Mouse (Mus musculus) telencephalon, adult 2 months (tissue): Measurements from ENCODE around the gene Psmd6.

Source experiments
- DNase-seq: peaks from one replicate; pipeline ENCODE4 v3.0.0-alpha.2; 2011; ENCODE audit warnings: low read depth, low spot score

Gene Psmd6

DNA sequence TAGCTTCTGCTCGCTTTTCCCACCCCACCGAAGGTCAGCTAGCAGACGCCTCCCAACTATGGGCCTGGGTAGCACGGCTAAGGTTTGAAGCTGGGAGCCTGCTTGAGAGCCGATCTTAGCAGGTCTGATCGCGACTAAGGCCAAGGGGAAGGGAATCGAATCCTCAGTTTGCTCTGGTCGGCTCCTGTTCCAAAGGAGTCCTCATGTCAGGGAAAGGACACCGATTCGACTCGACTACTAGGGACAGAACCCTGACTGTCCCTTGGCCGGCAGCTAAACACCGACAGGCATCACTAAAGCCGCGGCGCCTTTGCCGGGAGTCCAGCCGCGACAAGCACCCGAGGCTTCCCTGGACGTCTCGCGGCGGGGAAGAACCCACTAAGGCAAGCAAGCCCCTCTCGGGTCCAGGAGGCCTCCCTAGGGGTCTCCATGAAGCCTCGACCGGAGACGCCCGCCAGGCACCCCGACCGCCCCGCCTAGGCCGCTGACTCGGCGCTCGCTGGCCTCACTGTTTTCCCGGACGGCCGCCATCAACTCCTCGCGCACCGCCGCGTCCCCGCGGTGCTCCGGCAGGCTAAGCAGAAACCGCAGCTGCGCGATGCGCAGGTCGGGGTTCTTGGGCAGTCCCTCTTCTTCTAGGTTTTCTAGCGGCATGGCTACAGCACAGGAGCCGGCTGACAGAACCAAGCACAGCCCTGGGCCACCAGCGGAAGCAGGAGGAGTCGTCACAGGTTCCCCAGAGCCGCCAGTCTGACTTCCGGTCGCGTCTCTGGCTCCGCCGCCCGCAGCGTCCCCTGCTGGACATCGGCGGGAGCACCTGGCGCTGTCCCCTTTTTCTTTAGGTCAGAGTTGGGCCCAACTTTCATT, at the start of gene Psmd6:
Gene Psmd6 (minus strand): TSS at position 755 of the 867 bp plus-strand sequence.
- peak; percentile 78 for DNase-seq

DNA sequence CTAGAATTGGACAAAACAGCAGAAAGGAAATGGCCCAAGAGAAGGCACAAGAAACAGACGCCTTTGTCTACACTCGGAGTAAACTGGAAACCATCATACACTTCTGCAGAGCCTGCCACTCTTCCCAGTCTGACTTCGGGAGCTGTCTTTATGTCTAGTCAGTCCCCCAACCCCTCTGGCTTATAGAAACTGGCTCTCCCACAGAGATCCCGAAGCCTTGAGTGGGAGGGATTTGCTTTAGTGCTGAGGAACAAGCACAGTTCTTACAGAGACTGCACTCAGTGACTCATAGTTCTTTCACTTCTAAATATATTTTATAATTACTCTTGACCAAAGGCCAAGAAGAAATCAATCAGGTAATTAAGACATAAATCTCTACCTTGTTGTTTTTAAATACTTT, 10.1 kb downstream of the Psmd6 start:
- peak; percentile 40 for DNase-seq

DNA sequence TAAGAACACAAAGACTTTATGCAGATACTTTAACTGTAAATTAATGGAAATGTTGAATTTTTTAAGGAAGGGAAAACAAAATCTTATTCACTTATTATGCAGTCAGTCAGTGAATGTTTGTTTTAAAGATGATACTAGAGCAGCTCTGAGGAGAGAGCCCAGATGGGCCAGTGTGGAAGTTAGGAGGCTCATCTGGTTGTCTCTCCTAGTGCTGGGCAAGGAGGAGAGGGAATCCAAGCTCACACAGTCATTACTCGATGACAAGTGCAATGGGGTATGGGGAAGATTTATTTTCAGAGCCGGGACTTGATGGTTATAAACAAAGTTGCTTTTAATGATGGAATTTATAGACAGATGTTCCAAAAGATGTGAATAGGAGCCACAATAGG, 15.9 kb downstream of the Psmd6 start:
- DNase-seq, result no peak

DNA sequence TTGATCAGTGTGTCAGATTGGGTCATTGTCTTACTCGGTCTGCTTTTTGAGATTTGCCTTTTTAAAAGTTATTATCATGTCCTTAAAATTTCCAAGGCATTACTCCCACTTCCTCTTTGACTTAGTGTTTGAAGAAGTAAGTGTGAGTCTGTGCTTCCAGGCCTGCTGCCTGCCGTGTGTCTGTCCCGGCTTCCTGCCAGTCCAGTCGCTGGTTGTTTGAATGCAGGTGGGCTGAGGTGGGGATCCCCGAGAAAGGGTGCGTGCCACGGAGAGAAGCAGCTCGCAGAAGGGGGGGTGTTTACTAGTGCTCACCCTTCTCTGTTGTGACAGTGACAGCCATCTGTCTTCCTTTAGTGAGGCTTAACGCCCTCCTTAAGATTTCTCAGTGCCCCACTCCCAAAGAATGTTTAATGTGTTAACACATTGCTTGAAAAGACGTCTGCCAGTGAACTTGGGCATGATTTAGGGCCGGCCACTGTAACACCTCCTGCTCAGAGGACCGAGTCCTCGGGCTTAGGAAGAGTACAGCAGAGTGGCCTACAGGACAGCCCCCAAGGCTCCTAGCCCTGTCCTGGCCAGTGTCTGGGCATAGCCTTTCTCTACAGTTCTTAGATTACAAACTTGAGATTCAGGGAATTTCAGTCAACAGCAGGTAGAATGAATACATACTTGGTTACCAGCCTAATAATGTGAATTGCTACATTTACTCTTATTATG, 16.4 kb downstream of the Psmd6 start:
- no peak for DNase-seq

DNA sequence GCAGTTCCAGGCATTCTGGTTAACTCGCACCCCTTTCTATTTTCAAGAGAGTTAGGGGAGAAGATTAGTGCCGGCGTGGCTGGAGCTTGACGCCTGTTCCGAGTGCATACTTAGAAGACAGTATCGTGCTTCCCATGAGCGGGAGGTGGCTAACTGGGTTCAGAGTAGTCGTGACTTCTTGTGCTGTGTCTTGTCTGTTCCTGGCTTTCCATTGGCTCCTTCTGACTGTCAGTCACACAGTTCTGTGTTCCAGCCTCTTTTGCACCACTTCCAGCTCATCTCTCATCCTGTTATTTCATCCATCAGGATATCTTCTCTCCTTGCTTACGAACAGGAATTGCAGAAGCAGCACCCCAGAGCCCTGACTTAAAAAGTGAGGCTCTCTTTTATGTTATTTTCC, 19.5 kb downstream of the Psmd6 start:
- DNase-seq, result no peak

DNA sequence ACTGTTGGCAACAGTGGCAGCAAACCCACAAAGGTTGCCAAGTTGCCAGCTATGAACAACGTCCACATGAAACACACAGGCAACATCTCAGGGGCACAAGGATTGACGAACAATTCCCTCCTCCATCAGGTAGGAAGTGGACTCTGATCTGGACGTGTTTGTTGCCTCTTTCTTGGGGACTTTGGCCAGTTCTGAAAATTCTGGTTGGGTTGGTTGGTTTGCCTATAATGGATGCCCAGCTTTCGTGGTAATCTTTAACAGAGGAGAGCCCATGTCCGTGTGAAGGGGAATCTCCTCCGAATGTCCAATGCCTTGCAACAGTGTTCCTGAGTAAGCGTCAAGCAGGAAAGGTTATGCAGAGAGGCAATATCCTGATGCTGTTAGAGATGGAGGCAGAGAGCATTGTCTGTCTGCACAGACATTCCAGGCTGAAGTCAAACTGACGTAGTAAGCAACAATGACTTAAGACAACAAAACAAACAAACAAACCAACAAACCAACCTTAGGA, 20.0 kb downstream of the Psmd6 start:
- DNase-seq, result no peak

DNA sequence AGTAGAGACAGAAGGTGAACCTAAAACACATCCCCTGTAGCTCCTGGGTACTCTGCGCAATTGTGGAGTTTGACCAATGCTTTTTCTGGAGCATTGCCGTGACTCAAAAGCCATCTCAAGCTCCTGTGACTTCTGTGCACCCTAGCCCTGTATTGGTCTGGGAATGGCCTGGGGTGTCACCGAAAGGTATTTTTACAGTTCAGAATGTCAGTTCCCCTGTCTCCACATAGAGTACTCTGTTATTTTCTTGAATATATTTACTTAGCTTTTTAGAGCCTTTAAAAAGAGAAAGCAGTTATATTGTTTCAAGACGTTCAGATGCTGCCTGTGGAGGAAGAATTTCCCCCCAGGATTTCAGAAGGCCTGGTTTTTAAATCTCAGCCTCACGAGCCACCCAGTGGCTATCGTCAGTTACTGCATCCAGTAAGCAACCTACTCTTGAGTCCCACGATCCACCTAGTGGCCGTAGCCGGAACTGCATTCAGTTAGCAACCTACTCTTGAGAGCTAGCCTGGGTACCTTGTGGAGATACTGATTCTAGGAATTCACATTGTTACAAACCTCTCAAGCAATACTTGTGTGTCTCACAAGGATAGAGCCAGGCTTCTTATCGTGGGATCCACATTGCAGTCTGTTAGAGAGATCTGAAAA, 22.3 kb downstream of the Psmd6 start:
- peak; percentile 82 for DNase-seq

DNA sequence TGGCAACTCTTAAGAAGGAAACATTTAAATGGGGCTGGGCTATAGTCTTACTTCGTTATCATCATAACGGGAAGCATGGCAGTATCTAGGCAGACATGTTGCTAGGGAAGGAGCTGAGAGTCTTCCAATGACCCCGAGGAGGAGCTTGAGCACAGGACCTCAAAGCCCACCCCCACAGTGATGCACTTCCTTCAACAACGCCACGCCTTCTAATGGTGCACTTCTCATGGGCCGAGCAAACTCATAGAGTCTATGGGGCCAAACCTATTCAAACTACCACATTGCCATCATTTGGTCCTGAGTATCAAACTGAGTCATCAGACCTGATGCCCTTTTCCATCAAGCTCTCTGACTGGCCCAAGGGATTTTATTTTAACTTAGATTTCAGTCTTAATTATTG, 30.2 kb downstream of the Psmd6 start:
- no peak for DNase-seq

DNA sequence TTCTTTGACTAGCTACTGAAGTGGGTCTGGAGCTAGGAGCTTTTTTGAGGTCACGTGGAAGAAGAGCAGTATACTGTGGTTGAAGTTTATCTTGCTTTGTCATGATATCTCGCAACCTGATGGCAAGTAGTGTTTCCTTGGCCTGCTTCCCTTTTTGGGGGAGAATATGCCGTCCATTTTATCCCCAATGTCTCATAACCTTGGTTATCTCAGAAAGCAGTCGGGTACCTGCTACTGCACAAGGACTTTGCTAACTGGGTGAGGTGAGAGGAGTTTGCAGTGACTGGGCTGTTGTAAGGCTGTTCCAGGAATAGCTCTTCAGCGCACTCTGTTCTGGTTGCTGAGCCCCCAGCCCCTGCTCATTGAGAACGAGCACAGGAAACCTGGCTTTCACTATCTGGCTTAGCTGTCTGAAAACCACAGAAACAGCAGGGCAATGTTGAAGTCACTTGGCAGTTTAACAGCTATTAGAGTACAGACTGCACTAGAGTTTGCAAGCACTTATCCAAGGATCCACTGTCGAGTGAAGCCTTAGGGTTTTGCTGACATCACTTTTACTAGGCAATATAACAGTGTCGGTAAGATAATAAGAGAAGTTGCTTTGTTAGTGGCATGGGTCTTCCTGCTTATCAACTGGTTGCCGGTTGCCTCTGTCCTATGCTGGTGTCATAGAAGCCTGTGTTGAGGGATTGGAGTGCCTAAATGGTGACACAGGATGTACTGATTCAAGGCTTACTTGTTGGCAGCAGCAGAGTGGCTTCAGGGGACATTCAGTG, 32.6 kb downstream of the Psmd6 start:
- no peak for DNase-seq

DNA sequence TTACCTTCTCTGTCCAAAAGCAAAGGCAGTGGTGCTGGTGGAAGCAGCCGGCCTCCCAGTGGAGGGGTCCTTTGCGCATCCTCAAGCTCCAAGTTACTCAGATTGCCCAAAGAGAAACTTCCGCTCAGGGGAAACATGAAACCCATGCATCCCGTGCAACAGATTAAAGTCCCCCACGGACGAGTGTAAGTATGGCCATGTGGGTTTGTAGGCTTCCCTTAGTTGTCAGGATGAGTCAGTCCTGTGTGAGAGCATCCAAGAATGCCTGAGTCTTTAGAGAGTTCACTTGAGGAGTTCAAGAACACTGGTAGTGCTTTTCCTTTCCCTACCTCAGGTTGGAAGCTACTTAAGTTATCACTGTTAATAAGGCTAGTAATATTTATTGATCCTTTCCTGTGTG, 33.4 kb downstream of the Psmd6 start:
- no peak for DNase-seq

DNA sequence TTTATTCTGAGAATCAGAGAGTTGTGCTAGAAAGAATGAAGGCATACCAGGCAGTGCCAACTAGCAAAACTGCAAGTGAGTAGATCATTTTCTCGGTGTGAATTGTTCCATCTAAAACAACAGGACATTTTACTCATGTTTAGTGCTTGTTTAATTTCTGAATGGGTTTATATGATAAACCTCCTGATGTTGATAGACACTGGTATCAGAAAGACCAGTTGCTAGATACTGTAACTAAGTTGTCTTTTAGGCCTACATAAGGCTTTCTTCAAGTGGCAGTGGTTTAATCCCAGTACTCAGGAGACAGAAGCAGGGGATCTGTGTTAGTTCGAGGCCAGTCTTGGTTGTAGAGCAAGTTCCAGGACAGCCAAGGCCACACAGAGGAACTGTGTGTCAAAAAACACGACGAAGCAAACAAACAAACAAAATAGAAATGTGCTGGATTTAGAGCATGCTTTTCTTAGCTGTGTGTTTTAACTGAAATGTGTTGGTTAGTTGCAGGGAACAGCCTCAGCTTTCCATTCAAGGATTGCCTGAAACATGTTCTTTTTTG, 34.0 kb downstream of the Psmd6 start:
- DNase-seq, result no peak

DNA sequence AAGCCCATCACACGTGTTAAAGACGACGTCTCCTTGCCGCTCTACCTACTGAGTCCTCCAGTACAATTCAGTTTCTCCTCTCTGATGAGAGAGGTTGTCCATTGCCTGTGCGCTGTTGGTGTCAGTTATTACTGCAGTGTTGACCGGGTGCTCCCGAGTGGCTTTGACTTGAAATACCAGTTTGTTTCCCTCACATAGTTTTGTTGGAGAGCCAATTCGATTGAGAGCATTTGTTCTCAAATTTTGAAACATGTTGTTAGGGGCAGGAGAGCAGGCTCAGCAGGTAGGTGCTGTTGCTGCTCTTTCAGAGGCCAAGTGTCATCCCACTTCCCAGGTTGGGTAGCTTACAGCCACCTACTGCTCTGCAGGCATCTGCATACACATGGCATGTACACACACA, 37.0 kb downstream of the Psmd6 start:
- DNase-seq, result no peak

DNA sequence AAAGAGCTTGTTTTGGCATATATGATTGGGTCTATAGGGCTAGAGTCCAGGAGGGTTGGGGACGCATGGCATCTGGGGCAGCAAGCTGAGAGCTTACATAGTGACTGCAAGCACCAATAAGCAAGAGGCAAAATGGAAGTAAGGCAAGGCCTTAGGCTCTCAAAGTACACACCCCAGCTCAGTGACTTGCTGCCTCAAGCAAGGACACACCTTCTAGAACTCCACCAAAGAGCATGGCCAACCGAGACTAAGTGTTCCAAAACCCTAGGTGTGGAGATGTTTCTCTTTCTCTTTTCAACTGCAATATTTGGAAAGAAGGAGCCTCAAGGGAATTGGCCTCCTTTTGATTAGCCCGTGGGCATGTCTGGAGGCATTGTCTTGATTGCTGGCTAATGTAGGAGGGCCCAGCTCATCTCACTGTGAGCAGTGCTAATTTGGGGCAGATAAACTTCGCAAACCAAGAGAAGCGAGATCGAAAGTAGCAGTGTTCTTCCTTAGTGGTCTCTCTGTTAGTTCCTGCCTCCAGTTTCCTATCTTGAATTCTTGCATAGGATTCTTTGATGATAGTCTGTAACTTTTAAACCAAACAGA, 40.1 kb downstream of the Psmd6 start:
- DNase-seq, result no peak

DNA sequence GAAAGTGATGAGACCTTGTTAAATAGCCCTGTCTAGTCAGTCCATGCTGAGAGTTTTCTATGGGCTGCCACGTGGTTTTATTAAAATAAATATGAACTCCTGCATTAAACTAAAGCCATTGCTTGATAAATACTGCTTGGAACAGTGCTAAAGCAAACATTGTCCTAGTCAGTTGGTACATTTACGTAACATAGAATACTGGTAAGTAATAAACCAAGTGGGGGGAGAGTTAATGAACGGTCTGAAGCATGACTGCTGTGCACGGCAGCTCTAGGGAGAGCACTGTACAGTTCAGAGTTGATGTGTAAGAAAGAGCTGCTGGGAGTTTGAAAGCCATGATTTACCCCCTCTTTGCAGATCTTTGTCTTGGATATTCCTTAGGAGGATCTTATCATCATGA, 49.3 kb downstream of the Psmd6 start:
- no peak for DNase-seq

DNA sequence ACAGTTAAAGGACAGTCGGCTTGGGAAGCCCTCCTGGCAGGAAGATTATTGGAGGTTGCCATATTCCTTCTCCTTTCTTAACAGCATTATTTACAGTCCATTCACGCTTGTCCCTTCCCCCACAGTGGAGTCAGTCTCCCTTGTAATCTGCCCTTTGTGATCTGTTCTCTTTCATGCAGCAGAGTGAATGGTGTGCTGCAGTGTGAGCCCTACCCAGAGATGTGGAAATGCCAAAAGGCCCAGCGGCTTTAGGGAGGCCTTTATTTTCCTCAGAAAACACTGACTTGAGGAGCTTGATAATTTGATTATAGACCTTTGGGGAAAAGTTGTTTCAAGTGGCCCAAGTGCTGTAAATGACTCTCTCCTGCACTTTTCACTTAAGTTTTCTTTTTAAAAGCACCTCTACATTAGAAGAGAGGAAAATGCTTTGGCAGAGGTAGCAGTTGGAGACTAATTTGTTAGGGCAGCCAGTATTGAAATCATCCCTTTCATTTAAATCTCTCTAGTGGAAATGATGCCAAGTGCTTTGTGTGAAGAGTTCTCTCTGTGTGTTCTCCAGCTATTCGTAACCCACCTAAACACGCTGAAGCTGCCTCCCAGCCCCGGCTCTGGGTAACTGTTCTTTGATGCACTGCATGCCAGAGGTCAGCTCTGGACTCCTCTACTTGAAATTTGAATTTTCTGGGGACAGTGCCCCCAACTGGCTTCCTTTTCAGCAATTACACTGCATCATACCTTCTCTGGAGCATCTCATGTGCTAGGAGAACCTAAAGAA, 50.1 kb downstream of the Psmd6 start:
- no peak for DNase-seq

DNA sequence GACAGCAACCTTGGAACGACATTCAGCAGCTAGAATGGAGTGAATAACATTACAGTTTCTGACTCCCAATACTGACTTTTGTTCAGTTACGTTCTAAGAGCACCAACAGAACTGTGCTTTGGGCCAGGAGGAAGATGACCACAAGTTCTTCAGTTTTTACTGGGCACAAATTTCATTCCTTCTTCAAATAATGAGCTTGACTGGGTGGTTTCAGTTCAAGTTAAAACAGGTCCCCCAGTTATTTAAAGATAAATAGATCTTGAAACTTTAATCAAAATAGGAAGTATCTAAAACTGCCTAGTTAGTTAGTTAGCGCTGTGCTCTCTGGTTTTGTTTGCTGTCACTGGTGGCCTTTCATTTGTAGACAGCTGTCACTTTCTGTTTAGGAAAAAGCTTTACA, 52.2 kb downstream of the Psmd6 start:
- no peak for DNase-seq

DNA sequence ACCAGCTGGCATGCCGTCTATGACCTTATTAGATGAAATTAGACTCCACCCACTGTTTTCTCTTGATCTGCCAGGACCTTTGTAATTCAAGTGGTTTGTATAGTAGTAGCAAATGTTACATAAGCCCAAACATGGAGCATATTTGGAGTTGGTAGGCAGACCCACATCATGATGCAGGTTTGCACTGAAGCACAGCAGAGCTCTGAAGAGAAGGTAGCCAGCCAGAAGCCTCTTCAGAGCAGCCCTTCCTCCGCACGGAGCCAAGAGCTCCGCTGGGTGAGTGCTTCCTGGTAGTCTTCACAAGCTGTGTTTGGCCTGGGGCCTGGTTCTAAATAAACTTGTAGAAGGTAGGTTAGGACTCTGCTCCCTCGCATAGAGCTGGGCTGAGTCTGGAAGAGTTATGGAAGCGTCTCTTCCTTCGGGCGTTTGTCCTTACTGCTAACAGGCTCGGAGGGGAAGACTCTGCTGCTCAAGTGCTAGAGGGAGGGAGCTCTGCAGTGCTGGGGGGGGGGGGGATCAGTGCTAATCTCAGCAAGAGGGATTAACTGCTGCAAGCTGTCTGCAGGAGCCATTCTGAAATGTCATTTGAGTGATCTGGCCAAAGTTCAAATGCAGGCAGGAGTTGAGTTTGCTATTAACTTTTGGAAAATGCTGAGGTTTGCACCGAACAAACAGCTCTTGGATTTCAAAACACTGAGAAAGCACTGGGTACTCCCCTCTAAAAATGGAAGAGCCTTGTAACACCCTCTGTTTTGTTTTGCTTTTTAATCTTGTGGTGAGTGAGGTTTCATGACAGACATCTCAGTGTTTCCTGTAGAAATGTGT, 52.9 kb downstream of the Psmd6 start:
- DNase-seq, result peak; percentile 33

DNA sequence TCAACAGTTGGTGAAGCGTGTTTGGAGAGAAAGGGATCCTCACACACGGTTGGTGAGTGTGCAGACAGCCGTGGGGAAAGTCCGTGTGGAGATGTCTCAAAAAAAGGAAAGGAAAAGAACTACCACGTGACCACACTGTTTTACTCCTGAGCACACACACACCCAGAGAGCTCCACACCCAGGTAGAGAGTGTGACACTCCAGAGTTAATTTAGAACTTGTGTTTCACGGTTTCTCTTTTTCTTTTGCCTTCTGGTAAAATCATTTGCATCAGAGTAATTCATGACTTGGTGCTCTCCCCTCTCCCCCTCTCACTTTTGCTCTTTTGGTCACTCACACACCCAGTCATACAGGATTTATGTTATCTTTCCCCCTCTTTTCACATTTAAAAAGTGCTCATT, 54.5 kb downstream of the Psmd6 start:
- DNase-seq, result no peak

DNA sequence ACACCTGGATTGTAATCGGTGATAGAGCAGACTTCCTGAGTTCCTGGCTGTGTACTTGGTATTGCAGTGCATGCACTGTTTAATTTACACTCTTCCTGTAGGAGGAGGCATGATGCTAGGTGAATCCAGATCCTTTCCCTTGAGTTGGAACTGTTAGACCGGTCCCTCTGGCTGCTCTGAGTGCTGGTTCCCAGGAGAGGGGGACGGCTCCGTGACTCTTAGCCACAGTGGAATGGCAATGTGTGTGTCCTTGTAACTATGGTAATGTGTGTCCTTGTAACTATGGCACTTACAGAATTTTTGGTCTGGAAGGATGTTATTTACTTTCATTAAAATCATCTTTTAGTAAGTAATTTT, 55.7 kb downstream of the Psmd6 start:
- DNase-seq, result no peak
